Comparison of ENCODE assay signal across 14 mouse cellular contexts in the genomic region with DNA sequence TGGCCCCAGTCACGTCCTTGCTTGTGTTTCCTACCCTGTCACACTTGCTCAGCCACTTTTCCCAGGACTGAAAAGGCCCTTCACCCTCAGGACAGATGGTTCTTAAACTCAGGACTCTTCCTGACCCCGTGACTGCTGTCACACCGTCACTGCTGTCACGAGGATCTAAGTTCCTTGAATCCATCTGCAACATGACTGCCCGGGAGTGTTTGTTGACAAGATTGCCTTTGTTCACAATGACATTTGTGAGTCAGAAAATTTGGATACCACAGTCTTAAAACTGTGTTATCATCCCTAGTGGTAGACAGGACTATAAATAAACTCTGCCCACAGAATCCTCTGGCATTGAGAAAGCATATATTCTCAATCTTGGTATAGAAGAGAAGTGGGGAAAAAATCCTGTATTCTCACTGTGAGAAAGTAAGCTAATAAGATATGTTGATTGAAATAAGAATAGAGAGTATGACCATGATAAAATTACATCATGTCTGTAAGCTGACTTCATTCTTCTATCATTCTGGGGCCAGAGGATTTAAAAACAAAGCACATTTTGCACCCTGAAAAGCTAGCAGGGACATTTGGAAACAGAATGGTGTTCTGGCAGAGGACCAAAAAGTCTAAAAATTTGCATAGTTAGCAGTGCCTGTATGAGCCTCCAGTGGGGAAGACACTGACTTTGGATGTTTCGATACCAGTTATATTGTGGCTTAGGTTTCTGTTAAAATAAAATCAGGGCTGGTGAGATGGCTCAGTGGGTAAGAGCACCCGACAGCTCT.
DNase-seq lines count a peak whose midpoint lies in the region; ATAC-seq lines count a peak whose summit lies in the region.
"Had no signal": no experiment of that assay in that cellular context is flagged by ENCODE, and none has a peak within 500 bp of the region (broad histone marks: within the 10 kb centered on the region; RNA-seq: fewer than 3 reads in every experiment).

No protein-coding gene starts in this region.

- peaks cover 21% of the 10 kb centered on the region; the same call in 1 of the 2 replicates for H3K27me3 ChIP-seq in heart, embryonic 15.5 days
- H3K27me3 ChIP-seq: limb, embryonic 13.5 days; midbrain, embryonic 15.5 days; neural tube, embryonic 13.5 days had no signal

- H3K9me3 ChIP-seq in heart, embryonic 15.5 days (replicated peaks): no peaks in the 10 kb centered on the region
- H3K9me3 ChIP-seq: limb, embryonic 13.5 days; midbrain, embryonic 15.5 days; neural tube, embryonic 13.5 days had no signal

- intact Hi-C loops in heart, postnatal 25 days (cut with DNase I): no loop called here

- H3K4me3 ChIP-seq in heart, embryonic 15.5 days: no peak overlapping the region
- H3K4me3 ChIP-seq: limb, embryonic 13.5 days; midbrain, embryonic 15.5 days; neural tube, embryonic 13.5 days had no signal

- no peak overlapping the region for H3K4me2 ChIP-seq in heart, embryonic 15.5 days
- H3K4me2 ChIP-seq: limb, embryonic 13.5 days; midbrain, embryonic 15.5 days; neural tube, embryonic 13.5 days had no signal

- H3K4me1 ChIP-seq in heart, embryonic 15.5 days (replicated peaks): peaks cover 27% of the 10 kb centered on the region

- no peaks in the 10 kb centered on the region for H3K36me3 ChIP-seq in heart, embryonic 15.5 days
- H3K36me3 ChIP-seq: limb, embryonic 13.5 days; midbrain, embryonic 15.5 days had no signal

- ATAC-seq in heart, embryonic 15.5 days (replicated peaks; ENCODE audit: insufficient number of reproducible peaks, insufficient read depth, low FRiP score, low read depth): no peak
- ATAC-seq in CD4-positive, CD25-positive, alpha-beta regulatory T cell, adult 4 months: no peak
- ATAC-seq: midbrain, embryonic 15.5 days had no signal

- no peak overlapping the region for H3K9ac ChIP-seq in heart, embryonic 15.5 days
- H3K9ac ChIP-seq: limb, embryonic 13.5 days; midbrain, embryonic 15.5 days; neural tube, embryonic 13.5 days had no signal

- 46% methylated on average over 7 of the region's 7 CpGs for WGBS in heart, embryonic 15.5 days

- DNase-seq in heart, postnatal 25 days (ENCODE audit: low spot score): no peak
- peak; percentile 38 for DNase-seq in Muller cell, postnatal 12 days (ENCODE audit: inconsistent ontology term)
- peak; percentile 22 for DNase-seq in adipocyte (ENCODE audit: low spot score)
- peak; percentile 54 for DNase-seq in lung, postnatal 10 days
- DNase-seq in spleen, postnatal 4 days (ENCODE audit: low spot score in 2 of 2): no peak
- DNase-seq: adrenal gland, postnatal 14 days; cerebellum, postnatal 36 days; thymus, postnatal 4 days had no signal

- peak overlapping the region; percentile 25; the same call in 1 of the 2 replicates for H3K27ac ChIP-seq in heart, embryonic 15.5 days
- H3K27ac ChIP-seq: limb, embryonic 13.5 days; macrophage; midbrain, embryonic 15.5 days had no signal

Comparison
In these comparisons a context has a peak if more than half of its experiments do, and no peak if none do; other contexts are left out.
1. DNase-seq: peak in Muller cell, postnatal 12 days (single experiment), adipocyte (single experiment) and lung, postnatal 10 days (single experiment); none in heart, postnatal 25 days (single experiment) and spleen, postnatal 4 days (0 of 2).